Mouse (Mus musculus): ENCODE measurements around the gene Fam104a. TPM values are rescaled to one million over a fixed set of nuclear protein-coding genes. Genes with fewer than 3 reads are reported as not detected.
A peak's percentile ranks its signal among the peaks of the same experiment; 100 is the strongest.

Fam104a gene
- polyA plus RNA-seq (2015; fragmentation: Nextera tagmentation; extraction: Ambion mirVana): 39.1 and 42.2 TPM in 2 replicates

DNA sequence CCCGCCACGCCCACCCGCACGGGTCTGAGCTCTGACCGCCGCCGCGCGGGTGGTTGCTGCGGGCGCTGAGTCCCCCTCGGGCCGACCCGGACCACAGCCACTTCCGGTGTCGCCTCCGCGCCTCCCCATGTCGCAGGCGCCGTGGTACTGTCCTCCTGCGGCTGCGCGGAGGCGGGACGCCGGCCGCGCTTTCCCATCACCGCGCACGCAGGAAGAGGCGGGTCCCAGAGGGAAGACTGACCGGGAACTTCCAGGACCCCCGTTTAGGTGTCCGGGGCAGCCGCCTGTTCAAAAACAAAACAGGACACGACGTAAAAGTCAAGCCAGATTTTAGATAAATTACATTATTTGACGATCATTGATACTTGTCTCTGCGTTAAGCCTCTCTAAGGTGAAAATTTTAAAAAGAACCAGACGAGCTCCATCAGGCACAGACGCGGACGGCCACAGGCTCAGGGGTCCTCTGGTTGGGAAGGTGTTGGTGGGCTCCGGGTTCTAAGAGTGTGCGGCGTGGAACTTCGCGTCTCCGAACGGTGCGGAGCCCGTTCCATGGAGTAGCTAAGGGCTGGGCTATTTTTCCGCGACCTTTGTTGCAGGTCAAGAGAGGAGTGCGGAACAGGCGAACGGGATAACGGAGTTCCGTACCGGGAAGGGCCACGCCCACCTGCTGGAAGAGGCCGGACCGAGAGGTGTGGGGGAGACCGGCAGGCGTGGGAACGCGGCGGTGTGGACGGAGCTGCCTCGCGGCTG is at the start of gene Fam104a, which contains the start of gene D11Wsu47e:
Gene Fam104a (minus strand): TSS at position 199 of the 750 bp plus-strand sequence.
Gene D11Wsu47e (plus strand): TSS at position 456 of the 750 bp plus-strand sequence.
- no peaks in the 10 kb centered on the region for H3K9me3 ChIP-seq (ENCODE audit: control insufficient read depth, low read length)
- H3K27ac ChIP-seq (ENCODE audit: low read depth, low read length): peak within 1 kb of the TSS; percentile 95
- under 1% methylated on average over 65 of the region's 73 CpGs for WGBS
- peaks cover 4% of the 10 kb centered on the region for H3K36me3 ChIP-seq (ENCODE audit: control insufficient read depth, insufficient read depth, low read length)
- H3K4me2 ChIP-seq (ENCODE audit: low read length): peak within 1 kb of the TSS; percentile 91
- peak within 1 kb of the TSS; percentile 91 for H3K9ac ChIP-seq (ENCODE audit: low read depth, low read length)
- no peaks in the 10 kb centered on the region for H3K27me3 ChIP-seq (replicated peaks; ENCODE audit: control insufficient read depth, insufficient read depth, low read length)
- H3K4me1 ChIP-seq (ENCODE audit: control insufficient read depth, insufficient read depth, low read depth, low read length): peaks cover 39% of the 10 kb centered on the region
- ATAC-seq: peak; percentile 96
- H3K4me3 ChIP-seq (ENCODE audit: low read length): peak within 1 kb of the TSS; percentile 96

- Histone ChIP-seq H3K4me3 (ENCODE audit: low read length) (no peak overlapping the region), H3K27me3 (replicated peaks; ENCODE audit: control insufficient read depth, insufficient read depth, low read length) (no peaks in the 10 kb centered on the region), H3K4me1 (ENCODE audit: control insufficient read depth, insufficient read depth, low read depth, low read length) (peaks cover 20% of the 10 kb centered on the region), H3K27ac (ENCODE audit: low read depth, low read length) (no peak overlapping the region), H3K9ac (ENCODE audit: low read depth, low read length) (no peak overlapping the region), H3K4me2 (ENCODE audit: low read length) (no peak overlapping the region), H3K9me3 (ENCODE audit: control insufficient read depth, low read length) (no peaks in the 10 kb centered on the region), H3K36me3 (ENCODE audit: control insufficient read depth, insufficient read depth, low read length) (peaks cover 15% of the 10 kb centered on the region)
- 96% methylated on average over 10 of the region's 10 CpGs for WGBS
- ATAC-seq: no peak
These were observed 48.1 kb upstream of the Fam104a start for GRCm38 (mm10) chr11:113731945-113732612.

DNA sequence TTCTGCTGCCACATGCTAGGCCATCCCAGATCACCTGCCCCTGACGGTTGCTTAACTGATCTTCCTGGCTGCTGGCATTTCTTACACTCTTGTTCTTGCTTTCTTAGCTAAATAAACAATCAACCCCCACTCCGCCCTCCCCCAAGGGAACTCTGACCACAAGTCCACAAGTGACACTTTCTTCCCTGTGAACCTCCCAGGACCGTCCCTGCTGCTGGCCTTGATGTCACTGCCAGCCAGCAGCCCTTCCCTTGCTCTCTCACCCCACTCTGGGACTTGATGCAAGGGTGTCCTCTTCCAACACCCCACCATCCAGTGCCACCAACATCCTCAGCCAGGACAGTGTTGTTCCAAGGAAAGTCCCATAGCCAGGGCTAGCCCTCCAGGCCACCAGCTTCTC is 46.9 kb upstream of the Fam104a start:
- no peak overlapping the region for H3K4me2 ChIP-seq (ENCODE audit: low read length)
- no peak overlapping the region for H3K4me3 ChIP-seq (ENCODE audit: low read length)
- H3K9ac ChIP-seq (ENCODE audit: low read depth, low read length): no peak overlapping the region
- H3K27ac ChIP-seq (ENCODE audit: low read depth, low read length): no peak overlapping the region
- no peaks in the 10 kb centered on the region for H3K9me3 ChIP-seq (ENCODE audit: control insufficient read depth, low read length)
- H3K4me1 ChIP-seq (ENCODE audit: control insufficient read depth, insufficient read depth, low read depth, low read length): peaks cover 22% of the 10 kb centered on the region
- no peaks in the 10 kb centered on the region for H3K27me3 ChIP-seq (replicated peaks; ENCODE audit: control insufficient read depth, insufficient read depth, low read length)
- ATAC-seq: no peak
- WGBS: 78% methylated on average over 3 of the region's 3 CpGs
- peaks cover 23% of the 10 kb centered on the region for H3K36me3 ChIP-seq (ENCODE audit: control insufficient read depth, insufficient read depth, low read length)

DNA sequence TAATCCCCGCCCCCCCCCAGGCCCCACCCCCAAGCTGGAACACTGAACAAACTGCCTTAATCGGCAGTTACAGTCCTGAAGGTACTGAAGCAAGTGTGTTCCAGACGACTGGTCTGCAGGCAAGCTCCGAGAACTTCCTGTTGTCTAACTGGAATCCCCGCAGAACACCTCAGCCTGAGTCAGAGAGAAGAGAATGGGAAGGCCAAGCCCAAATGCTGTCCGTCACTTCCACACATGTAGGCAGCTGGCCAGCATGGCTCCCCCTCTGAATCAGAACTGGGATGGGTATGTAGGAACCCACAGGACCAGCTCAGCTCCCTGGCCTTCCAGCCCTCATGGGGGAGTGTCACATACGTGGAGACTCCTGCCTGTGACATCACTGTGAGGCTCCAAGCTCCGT is 46.0 kb upstream of the Fam104a start:
- Histone ChIP-seq H3K27me3 (replicated peaks; ENCODE audit: control insufficient read depth, insufficient read depth, low read length) (no peaks in the 10 kb centered on the region), H3K36me3 (ENCODE audit: control insufficient read depth, insufficient read depth, low read length) (peaks cover 24% of the 10 kb centered on the region), H3K9me3 (ENCODE audit: control insufficient read depth, low read length) (no peaks in the 10 kb centered on the region), H3K4me1 (ENCODE audit: control insufficient read depth, insufficient read depth, low read depth, low read length) (peaks cover 26% of the 10 kb centered on the region), H3K9ac (ENCODE audit: low read depth, low read length) (no peak overlapping the region), H3K27ac (ENCODE audit: low read depth, low read length) (no peak overlapping the region), H3K4me3 (ENCODE audit: low read length) (no peak overlapping the region), H3K4me2 (ENCODE audit: low read length) (no peak overlapping the region)
- ATAC-seq: no peak
- WGBS: 65% methylated on average over 8 of the region's 8 CpGs

DNA sequence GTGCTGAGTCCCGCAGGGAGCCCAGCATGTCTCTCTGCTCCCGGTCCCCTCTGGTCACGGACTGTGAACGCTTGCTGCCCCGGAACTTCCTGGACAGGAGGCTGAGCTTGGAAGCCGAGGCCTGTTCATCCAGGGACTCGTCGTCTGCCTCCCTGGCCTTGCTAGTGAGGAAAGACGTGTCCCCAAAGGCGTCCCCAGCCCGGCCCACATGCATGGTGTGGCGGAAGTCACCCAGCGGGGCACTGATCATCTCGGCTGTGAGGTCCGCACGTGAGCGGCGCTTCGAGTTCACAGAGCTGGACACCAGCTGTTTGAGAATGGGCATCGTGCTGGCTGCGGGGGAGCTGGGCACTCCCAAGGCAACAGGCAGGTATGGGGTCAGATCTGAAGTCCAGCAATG is 45.3 kb upstream of the Fam104a start:
- Histone ChIP-seq H3K36me3 (ENCODE audit: control insufficient read depth, insufficient read depth, low read length) (peaks cover 24% of the 10 kb centered on the region), H3K4me1 (ENCODE audit: control insufficient read depth, insufficient read depth, low read depth, low read length) (peaks cover 20% of the 10 kb centered on the region), H3K4me2 (ENCODE audit: low read length) (no peak overlapping the region), H3K4me3 (ENCODE audit: low read length) (no peak overlapping the region), H3K9me3 (ENCODE audit: control insufficient read depth, low read length) (no peaks in the 10 kb centered on the region), H3K27ac (ENCODE audit: low read depth, low read length) (no peak overlapping the region), H3K9ac (ENCODE audit: low read depth, low read length) (no peak overlapping the region), H3K27me3 (replicated peaks; ENCODE audit: control insufficient read depth, insufficient read depth, low read length) (no peaks in the 10 kb centered on the region)
- WGBS: 75% methylated on average over 21 of the region's 21 CpGs
- ATAC-seq: no peak

DNA sequence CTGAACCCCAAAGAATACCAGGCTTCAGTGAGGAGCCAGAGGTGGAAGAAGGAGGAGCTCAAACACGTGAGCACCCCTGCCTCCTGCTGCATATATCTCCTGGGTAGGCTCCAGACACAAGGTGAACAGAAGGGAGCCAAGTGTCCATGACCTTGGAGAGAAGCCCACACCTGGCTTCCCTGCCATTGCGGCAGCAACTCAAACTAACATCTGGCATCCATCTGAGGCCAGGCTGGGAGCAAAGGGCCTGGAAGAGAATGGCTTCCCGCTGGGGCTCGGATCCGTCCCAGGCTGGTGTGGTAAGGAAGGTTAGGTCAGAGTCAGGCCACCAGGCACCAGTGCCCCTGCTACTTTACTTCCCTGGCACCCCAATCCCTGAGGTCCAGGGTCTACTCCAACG is 44.0 kb upstream of the Fam104a start:
- 71% methylated on average over 6 of the region's 6 CpGs for WGBS
- no peak for ATAC-seq
- H3K36me3 ChIP-seq (ENCODE audit: control insufficient read depth, insufficient read depth, low read length): peaks cover 24% of the 10 kb centered on the region
- no peak overlapping the region for H3K4me2 ChIP-seq (ENCODE audit: low read length)
- H3K27ac ChIP-seq (ENCODE audit: low read depth, low read length): no peak overlapping the region
- no peak overlapping the region for H3K9ac ChIP-seq (ENCODE audit: low read depth, low read length)
- peaks cover 14% of the 10 kb centered on the region for H3K4me1 ChIP-seq (ENCODE audit: control insufficient read depth, insufficient read depth, low read depth, low read length)
- H3K9me3 ChIP-seq (ENCODE audit: control insufficient read depth, low read length): no peaks in the 10 kb centered on the region
- H3K27me3 ChIP-seq (replicated peaks; ENCODE audit: control insufficient read depth, insufficient read depth, low read length): no peaks in the 10 kb centered on the region
- no peak overlapping the region for H3K4me3 ChIP-seq (ENCODE audit: low read length)

DNA sequence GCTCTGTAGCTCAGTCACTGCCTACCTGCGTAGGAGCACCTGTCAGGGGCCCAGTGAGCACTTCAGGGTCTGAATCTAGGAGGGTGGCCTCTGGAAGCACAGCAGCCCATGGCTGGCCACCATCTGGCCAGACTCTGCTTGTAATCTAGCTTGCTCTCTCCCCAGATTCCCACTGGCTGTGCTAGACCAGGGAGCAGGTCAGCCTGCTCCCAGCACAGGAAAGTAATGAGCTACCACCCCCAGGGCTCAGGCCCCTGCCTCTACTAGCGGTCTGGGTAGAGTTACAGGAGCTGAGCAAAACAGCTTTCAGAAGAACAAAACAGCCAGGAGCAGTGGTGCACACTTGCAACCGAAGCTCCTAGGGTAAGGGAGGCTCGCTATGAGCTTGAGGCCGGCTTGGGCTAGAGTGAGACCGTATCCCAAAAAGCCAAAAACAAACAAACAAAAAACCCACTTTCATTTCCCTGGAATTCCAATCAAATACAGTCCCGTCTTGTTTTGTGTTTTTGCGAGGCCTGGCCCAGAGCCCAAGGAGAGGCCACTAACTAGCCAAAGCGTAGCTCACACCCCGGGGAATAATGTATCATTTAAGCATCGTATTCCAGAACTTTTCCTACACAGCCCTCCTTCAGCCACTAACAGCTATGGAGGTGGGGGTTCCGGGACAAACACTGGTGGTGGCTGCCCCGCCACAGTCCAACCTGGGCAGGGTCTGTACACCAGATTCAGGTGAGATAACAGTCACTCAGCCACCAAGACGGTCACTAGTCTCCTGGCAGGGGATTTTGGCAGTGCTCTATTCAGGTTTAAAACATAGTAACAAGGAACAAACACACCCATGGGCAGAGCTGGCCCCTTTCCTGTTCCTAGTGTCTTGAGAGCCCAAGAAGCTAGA is 43.3 kb upstream of the Fam104a start:
- Histone ChIP-seq H3K27me3 (replicated peaks; ENCODE audit: control insufficient read depth, insufficient read depth, low read length) (no peaks in the 10 kb centered on the region), H3K27ac (ENCODE audit: low read depth, low read length) (no peak overlapping the region), H3K9ac (ENCODE audit: low read depth, low read length) (no peak overlapping the region), H3K9me3 (ENCODE audit: control insufficient read depth, low read length) (no peaks in the 10 kb centered on the region), H3K4me2 (ENCODE audit: low read length) (no peak overlapping the region), H3K4me1 (ENCODE audit: control insufficient read depth, insufficient read depth, low read depth, low read length) (peaks cover 17% of the 10 kb centered on the region), H3K36me3 (ENCODE audit: control insufficient read depth, insufficient read depth, low read length) (peaks cover 24% of the 10 kb centered on the region), H3K4me3 (ENCODE audit: low read length) (no peak overlapping the region)
- WGBS: 72% methylated on average over 14 of the region's 14 CpGs
- ATAC-seq: no peak

DNA sequence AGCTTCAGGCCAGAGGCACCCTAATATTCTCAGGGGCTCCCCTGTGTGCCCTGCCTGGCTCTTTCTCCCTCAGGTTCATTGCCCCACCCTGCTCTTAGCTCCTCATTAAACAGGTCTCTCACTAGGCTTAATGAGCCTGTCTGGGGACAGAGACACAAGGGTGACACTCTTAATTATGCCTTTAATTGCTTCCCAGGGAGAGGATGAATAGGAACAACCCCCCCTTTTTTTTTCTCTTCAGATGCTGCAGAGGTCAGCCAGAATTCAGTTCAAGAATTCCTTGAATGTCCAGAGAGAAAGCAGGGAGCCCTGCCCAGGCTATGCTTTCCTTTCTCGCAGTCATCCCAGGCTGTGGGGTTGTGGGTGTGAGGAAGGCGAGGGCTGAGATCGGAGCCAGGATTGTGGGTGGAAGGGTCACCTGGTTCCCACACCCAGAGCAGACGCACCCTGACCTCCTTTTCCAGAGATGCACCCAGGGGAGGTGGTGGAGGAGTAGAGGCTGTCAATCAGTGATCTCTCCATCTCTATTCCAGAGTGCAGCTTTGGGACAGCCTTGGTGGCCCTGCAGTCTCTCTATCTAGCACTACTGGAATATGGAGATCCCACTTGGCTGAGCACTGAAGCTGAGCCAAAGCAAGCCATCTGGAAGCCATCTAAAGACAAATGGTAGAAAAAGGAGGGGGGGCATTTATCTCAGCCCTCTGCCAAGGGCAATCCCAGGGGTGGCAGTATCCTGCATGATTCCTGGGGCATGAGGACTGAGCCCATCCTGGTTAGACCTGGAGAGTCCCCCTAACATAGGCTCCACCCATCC is 41.5 kb upstream of the Fam104a start:
- ATAC-seq: peak; percentile 62
- no peaks in the 10 kb centered on the region for H3K27me3 ChIP-seq (replicated peaks; ENCODE audit: control insufficient read depth, insufficient read depth, low read length)
- H3K9me3 ChIP-seq (ENCODE audit: control insufficient read depth, low read length): no peaks in the 10 kb centered on the region
- no peak overlapping the region for H3K9ac ChIP-seq (ENCODE audit: low read depth, low read length)
- H3K27ac ChIP-seq (ENCODE audit: low read depth, low read length): peak overlapping the region; percentile 20
- peaks cover 14% of the 10 kb centered on the region for H3K4me1 ChIP-seq (ENCODE audit: control insufficient read depth, insufficient read depth, low read depth, low read length)
- peaks cover 24% of the 10 kb centered on the region for H3K36me3 ChIP-seq (ENCODE audit: control insufficient read depth, insufficient read depth, low read length)
- H3K4me3 ChIP-seq (ENCODE audit: low read length): no peak overlapping the region
- WGBS: 54% methylated on average over 4 of the region's 4 CpGs
- no peak overlapping the region for H3K4me2 ChIP-seq (ENCODE audit: low read length)

All from hindbrain, embryonic 16.5 days (tissue).